Mouse (Mus musculus) fat pad, adult 2 months (tissue): ENCODE data around the gene Carhsp1.

Experiments used
- DNase-seq: peaks from one replicate; pipeline ENCODE4 v3.0.0-alpha.2; 2011; ENCODE audit warnings: low read depth, low spot score; ENCODE audit errors: extremely low read depth

Gene Carhsp1

GRCm38 (mm10) chr16:8639466-8640191 is 32.3 kb downstream of the Carhsp1 start:
- DNase-seq, result no peak

- DNase-seq, result no peak
These were observed 33.8 kb downstream of the Carhsp1 start for GRCm38 (mm10) chr16:8638131-8638530.

- DNase-seq, result peak; percentile 74
These were observed 34.5 kb downstream of the Carhsp1 start, which contains the start of the genes Pmm2 and Tmem186 for GRCm38 (mm10) chr16:8637217-8638051. Gene Pmm2, plus strand, starts transcription at chr16:8637674. Gene Tmem186, minus strand, starts transcription at chr16:8637712.

GRCm38 (mm10) chr16:8636867-8637216 is 35.1 kb downstream of the Carhsp1 start:
- DNase-seq, result no peak

GRCm38 (mm10) chr16:8631428-8631827 is 40.5 kb downstream of the Carhsp1 start:
- DNase-seq, result no peak

- DNase-seq, result no peak
These were observed 41.5 kb downstream of the Carhsp1 start for GRCm38 (mm10) chr16:8630419-8630818.

- no peak for DNase-seq
These were observed 51.4 kb downstream of the Carhsp1 start for GRCm38 (mm10) chr16:8620315-8621115.

- DNase-seq, result no peak
These were observed 52.2 kb downstream of the Carhsp1 start for GRCm38 (mm10) chr16:8619659-8620314.

GRCm38 (mm10) chr16:8613447-8613846 is 58.5 kb downstream of the Carhsp1 start:
- DNase-seq, result no peak

- DNase-seq, result no peak
These were observed 58.9 kb downstream of the Carhsp1 start for GRCm38 (mm10) chr16:8613039-8613438.

GRCm38 (mm10) chr16:8612214-8613005 is 59.5 kb downstream of the Carhsp1 start:
- DNase-seq, result no peak

- no peak for DNase-seq
These were observed 61.6 kb downstream of the Carhsp1 start for GRCm38 (mm10) chr16:8610397-8610796.
